ENCODE assay signal across 9 mouse cellular contexts in the genomic region with DNA sequence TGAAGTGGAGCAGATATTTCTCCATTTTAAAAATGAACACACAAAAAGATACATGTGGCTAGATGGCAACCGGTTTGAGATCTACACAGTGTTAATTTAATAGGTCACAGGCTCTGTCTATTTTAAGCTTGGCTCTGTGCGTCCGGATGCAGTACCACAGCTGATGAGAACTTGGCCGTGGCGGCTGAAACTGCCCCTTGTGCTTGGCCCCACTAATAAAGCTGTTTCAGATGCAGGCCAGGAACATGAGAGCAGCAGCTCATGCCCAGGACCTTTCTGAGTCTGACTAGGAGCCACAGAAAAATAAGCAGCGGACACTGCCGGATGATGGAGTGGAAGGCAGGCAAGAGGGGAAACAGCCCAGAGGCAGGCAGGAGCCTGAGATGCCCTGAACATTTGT. TPM values are rescaled to one million over a fixed set of nuclear protein-coding genes. Genes with fewer than 3 reads are reported as not detected.
A peak's percentile ranks its signal among the peaks of the same experiment; 100 is the strongest.
DNase-seq lines count a peak whose midpoint lies in the region; ATAC-seq and TF ChIP-seq lines count a peak whose summit lies in the region.
"Had no signal": no experiment of that assay in that cellular context is flagged by ENCODE, and none has a peak within 500 bp of the region (broad histone marks: within the 10 kb centered on the region; RNA-seq: fewer than 3 reads in every experiment).

No protein-coding gene starts in this region.

- H3K9me3 ChIP-seq in heart, embryonic 12.5 days (replicated peaks) = no peaks in the 10 kb centered on the region
- no peaks in the 10 kb centered on the region for H3K9me3 ChIP-seq in kidney, embryonic 15.5 days (replicated peaks)

- ATAC-seq in heart, embryonic 12.5 days (ENCODE audit: insufficient number of reproducible peaks, low FRiP score) = no peak
- no peak for ATAC-seq in granulocyte monocyte progenitor cell, adult 5-6 weeks (replicated peaks; ENCODE audit: poor library complexity, severe bottlenecking)
- ATAC-seq in kidney, embryonic 15.5 days (replicated peaks; ENCODE audit: low FRiP score) = no peak

- no peaks in the 10 kb centered on the region for H3K27me3 ChIP-seq in heart, embryonic 12.5 days (replicated peaks)
- no peaks in the 10 kb centered on the region for H3K27me3 ChIP-seq in kidney, embryonic 15.5 days

- no peak overlapping the region for H3K9ac ChIP-seq in heart, embryonic 12.5 days
- no peak overlapping the region for H3K9ac ChIP-seq in kidney, embryonic 15.5 days

- peak; percentile 6 for DNase-seq in adrenal gland, postnatal 10 days
- no peak for DNase-seq in adrenal gland, postnatal 4 days (ENCODE audit: low spot score in 2 of 2)
- DNase-seq in layer of hippocampus, adult 2 months (ENCODE audit: low spot score in 2 of 2) = peak; percentile 22 to 23
- no peak for DNase-seq in layer of hippocampus, adult 9-10 months (ENCODE audit: low spot score)
- DNase-seq in retina, postnatal 1 day = peak; percentile 51
- DNase-seq: thymus, postnatal 25 days had no signal

- TF ChIP-seq CTCF in layer of hippocampus, adult 2 months (conservative IDR thresholded peaks at IDR 0.05) = no peak

- H3K36me3 ChIP-seq in heart, embryonic 12.5 days = no peaks in the 10 kb centered on the region
- no peaks in the 10 kb centered on the region for H3K36me3 ChIP-seq in kidney, embryonic 15.5 days

- peaks cover 24% of the 10 kb centered on the region for H3K4me1 ChIP-seq in heart, embryonic 12.5 days (replicated peaks)
- peaks cover 2% of the 10 kb centered on the region; the same call in 1 of the 2 replicates for H3K4me1 ChIP-seq in kidney, embryonic 15.5 days

- H3K4me2 ChIP-seq in heart, embryonic 12.5 days = no peak overlapping the region
- no peak overlapping the region for H3K4me2 ChIP-seq in kidney, embryonic 15.5 days

- no peak overlapping the region for H3K4me3 ChIP-seq in layer of hippocampus, adult 2 months
- no peak overlapping the region for H3K4me3 ChIP-seq in heart, embryonic 12.5 days
- no peak overlapping the region for H3K4me3 ChIP-seq in kidney, embryonic 15.5 days (replicated peaks)

- H3K27ac ChIP-seq in layer of hippocampus, adult 2 months = peak overlapping the region; percentile 70; the same call in 1 of the 2 replicates
- peak overlapping the region; percentile 80 for H3K27ac ChIP-seq in heart, embryonic 12.5 days (ENCODE audit: poor library complexity, severe bottlenecking)
- H3K27ac ChIP-seq in kidney, embryonic 15.5 days = no peak overlapping the region

- 38% methylated on average over 7 of the region's 7 CpGs for WGBS in heart, embryonic 12.5 days
- 53% methylated on average over 7 of the region's 7 CpGs for WGBS in kidney, embryonic 15.5 days

RNA-seq across cellular contexts. Expression of a gene that starts 43.1 kb away (rescaled TPM):
- 10 to 100 TPM; 44.1 to 45.6 TPM for total RNA-seq in adrenal gland, postnatal 10 days (2021)
- 10 to 100 TPM; 51.1 to 51.8 TPM for total RNA-seq in adrenal gland, postnatal 4 days (2021)
- 10 to 100 TPM; 33.9 to 34.9 TPM for total RNA-seq in layer of hippocampus, adult 2 months (2021)
- polyA plus RNA-seq in heart, embryonic 12.5 days (2016; fragmentation: Nextera tagmentation; extraction: Ambion mirVana) = 53.9 and 56.4 TPM in 2 replicates
- 19.9 and 25.1 TPM in 2 replicates for total RNA-seq in granulocyte monocyte progenitor cell, adult 5-6 weeks (2014; fragmentation: Nextera tagmentation)
- 26.4 and 26.5 TPM in 2 replicates for total RNA-seq in granulocyte monocyte progenitor cell, adult 5-6 weeks (2017)
- 42.7 and 42.8 TPM in 2 replicates for polyA plus RNA-seq in kidney, embryonic 15.5 days (2015; fragmentation: Nextera tagmentation; extraction: Ambion mirVana)

Comparison
In these comparisons a context has a peak if more than half of its experiments do, and no peak if none do; other contexts are left out.
1. DNase-seq: peak in adrenal gland, postnatal 10 days (single experiment), layer of hippocampus, adult 2 months (2 of 2) and retina, postnatal 1 day (single experiment); none in adrenal gland, postnatal 4 days (0 of 2) and layer of hippocampus, adult 9-10 months (single experiment).